Mouse (Mus musculus) erythroblast, adult 5-6 weeks (primary cell): ENCODE data around the gene Rint1. TPM values are rescaled to one million over a fixed set of nuclear protein-coding genes. Genes with fewer than 3 reads are reported as not detected.

Experiments used
- ATAC-seq: replicated peaks from 2 replicates; pipeline ENCODE4 v1.8.0; 2016; ENCODE audit warnings: moderate number of reproducible peaks, mild to moderate bottlenecking, moderate TSS enrichment, inconsistent platforms; ENCODE audit not compliant: poor library complexity, low FRiP score, severe bottlenecking
- total RNA-seq, 2 experiments: library from RNA; stranded (forward) in 1 of 2; stranded (reverse) in 1 of 2; fragments of 150-400 nt in 1 of 2; fragments of 200-764, 138-1000 nt in 1 of 2; gene quantifications; 2 replicates each; pipeline versions ENCODE4 v1.2.3 to v1.2.4; 2015 to 2017; ENCODE audit warnings: low replicate concordance in 2 of 2

Rint1 gene
- total RNA-seq, 2 experiments from 2014 or later: 11.3 to 15.7 TPM

DNA sequence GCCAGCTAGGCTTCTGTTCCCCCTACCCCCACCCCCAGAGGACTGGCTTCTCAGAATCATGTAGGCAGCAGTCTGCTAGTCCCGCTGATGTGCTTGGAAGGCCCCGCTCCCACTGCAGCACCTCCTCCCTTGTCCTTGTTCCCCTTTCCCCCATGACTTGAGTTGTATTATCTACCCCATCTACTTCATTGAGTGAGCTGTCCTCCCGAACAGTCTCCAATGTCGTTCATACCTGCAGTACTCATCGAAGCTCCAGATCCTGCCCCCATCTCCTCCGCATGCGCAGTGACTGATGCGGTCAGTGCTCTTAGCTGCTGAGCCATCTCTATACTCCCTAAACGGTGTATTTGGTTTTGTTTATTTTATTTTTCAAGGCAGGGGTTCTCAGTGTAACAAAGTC, 74.2 kb downstream of the Rint1 start:
- ATAC-seq: no peak

DNA sequence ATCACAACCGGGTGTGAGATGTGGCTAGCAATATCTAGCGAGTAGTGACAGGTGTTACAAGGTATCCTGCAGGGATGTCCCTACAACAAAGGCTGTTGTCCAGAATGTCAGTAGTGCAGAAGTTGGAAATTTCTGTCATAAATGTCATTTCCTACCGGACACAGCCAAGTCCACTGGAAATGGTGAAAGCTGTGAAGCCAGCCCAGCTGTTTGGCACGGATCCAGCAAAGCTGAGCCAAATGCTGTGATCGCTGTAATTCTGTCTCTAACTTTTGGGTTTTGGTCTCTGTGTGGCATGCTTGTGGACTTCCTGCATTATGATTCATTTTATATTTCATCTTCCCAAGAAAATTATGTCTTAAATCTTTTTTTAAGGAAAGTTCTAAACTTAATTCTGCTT, 74.8 kb downstream of the Rint1 start:
- no peak for ATAC-seq

DNA sequence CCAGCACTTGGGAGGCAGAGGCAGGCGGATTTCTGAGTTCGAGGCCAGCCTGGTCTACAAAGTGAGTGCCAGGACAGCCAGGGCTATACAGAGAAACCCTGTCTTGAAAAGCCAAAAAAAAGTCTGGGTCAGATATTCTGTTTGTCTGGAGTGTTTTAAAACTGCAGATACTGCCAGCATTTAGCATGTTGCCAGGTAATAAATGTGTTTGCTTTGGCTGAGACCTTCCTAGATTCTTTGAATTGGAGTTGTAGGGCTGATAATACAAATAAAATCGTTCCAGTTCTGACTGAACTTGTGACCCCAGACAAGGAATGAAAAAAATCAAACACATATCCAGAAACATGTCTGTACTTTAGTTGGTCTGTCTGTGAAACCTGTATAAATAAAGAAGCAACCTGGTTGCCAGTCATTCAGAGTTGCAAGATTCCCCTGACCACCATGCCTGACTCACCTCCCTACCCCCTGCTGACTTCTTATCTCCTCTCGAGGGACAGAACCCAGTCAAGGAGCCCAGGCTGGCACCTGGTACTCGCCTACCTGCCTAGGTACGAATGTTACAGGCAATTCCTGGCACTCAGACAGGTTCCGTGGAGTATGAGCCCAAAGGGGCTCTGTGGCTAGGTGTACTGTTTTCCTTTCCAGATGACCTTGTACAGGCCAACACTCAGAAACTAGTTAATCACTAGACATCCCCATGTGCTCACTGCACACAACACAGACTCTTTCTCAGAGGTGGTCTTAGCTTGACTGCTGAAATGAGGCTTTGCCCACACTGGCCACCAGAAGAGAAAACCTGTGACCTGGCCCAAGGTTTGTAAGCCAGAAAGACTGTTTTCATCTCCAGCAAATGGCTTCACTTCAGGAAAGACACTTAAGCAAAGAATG, 75.9 kb downstream of the Rint1 start:
- no peak for ATAC-seq

DNA sequence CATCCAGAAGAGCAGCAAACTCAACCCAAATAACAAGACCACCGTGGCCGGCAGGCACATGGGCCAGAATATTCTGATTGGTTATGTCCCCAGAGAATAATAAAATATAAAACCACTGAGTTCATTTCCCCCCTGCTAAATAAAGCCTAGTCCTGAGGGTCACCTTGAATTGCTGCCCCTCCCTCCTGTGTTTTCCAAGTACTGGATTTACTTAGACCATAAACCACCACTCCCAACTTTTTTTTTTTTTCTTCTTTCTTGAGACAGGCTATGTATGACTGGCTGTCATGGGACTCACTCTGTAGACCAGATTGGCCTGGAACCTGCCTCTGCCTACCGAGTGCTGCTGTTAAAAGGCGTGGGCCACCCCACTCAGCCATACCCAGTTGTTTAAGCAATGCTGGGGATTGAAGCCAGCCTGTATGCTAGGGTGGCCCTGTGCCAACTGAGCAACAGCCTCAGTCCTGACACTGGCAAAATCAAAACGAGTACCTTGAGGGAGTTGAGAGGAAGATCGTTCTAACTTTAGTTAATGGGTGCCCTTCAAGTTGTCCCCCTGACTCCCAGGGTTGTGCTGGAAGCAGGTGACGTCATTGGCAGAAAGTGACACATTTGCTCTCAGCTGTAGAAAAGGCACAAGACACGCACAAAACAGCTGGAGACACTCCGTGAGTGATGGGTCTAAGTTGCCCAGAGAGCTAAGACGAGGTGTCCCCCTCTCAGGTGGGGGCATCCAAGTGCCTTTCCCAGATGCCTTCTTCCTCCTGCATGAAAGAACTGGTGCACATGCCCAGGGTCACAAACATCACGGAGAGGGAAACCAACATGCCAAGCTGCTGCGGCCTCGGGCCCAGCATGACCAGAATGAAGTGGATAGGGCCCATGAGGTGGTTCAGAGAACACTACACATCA, 76.8 kb downstream of the Rint1 start:
- no peak for ATAC-seq

DNA sequence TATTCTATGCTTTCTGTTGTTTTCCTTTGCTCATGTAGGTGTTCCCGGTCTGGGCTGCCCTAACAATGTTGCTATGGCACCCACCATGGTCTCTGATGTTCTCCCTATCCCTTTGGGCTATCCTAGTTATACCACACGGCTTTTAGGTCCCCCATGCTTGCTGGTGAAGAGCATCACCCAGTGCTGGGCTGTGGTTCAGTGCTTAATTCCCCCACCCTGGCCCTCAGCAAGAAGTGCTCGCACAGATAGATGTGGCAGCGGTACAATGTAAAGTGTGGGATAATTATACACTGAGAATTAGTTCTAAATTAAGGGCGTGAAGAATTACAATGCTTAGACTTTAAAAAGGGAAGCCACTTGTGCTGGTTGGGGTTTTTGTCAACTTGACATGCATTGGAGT, 78.4 kb downstream of the Rint1 start:
- no peak for ATAC-seq

Other genes with a start within 250 kb of the Rint1 start
- 15.2 and 18.2 TPM in 2 replicates for gene Srpk2, start 103.1 kb upstream of the Rint1 start, total RNA-seq (2015; ENCODE audit: low replicate concordance)
- 18.7 and 20.8 TPM in 2 replicates for gene Srpk2, start 103.1 kb upstream of the Rint1 start, total RNA-seq (2017; ENCODE audit: low replicate concordance)
- gene Pus7, start 4.0 kb upstream of the Rint1 start, total RNA-seq (2015; ENCODE audit: low replicate concordance): 14.8 and 19.6 TPM in 2 replicates
- 6.6 and 20.5 TPM in 2 replicates for gene Pus7, start 4.0 kb upstream of the Rint1 start, total RNA-seq (2017; ENCODE audit: low replicate concordance)
- gene Tomm7, start 56.5 kb downstream of the Rint1 start, total RNA-seq (2015; ENCODE audit: low replicate concordance): 19.0 and 29.8 TPM in 2 replicates
- 45.6 and 59.8 TPM in 2 replicates for gene Tomm7, start 56.5 kb downstream of the Rint1 start, total RNA-seq (2017; ENCODE audit: low replicate concordance)
- gene Fam126a, start 243.0 kb downstream of the Rint1 start, total RNA-seq (2015; ENCODE audit: low replicate concordance): 255 and 281 TPM in 2 replicates
- 210 and 266 TPM in 2 replicates for gene Fam126a, start 243.0 kb downstream of the Rint1 start, total RNA-seq (2017; ENCODE audit: low replicate concordance)